Mouse (Mus musculus) embryonic facial prominence, embryonic 10.5 days (tissue): ENCODE measurements at regions not wholly inside any gene's neighbourhood (a gene's known extent, or its start where the extent isn't known, plus 50 kb on each side); places are given as distances from the start of the nearest gene placed in this dataset.

Experiments
- DNase-seq: peaks from one replicate; pipeline ENCODE4 v3.0.0-alpha.2; 2017; ENCODE audit warnings: low spot score
- H3K27ac ChIP-seq: fragments of 300-500 bp; sonication (generic); replicated peaks from 2 replicates; pipeline ENCODE4 v1.5.1; 2016; ENCODE audit warnings: mild to moderate bottlenecking
- H3K27me3 ChIP-seq: fragments of 300-500 bp; sonication (generic); replicated peaks from 2 replicates; pipeline ENCODE4 v1.6.1; 2016; ENCODE audit warnings: low read depth, mild to moderate bottlenecking; ENCODE audit not compliant: poor library complexity, severe bottlenecking
- H3K36me3 ChIP-seq: fragments of 300-500 bp; sonication (generic); replicated peaks from 2 replicates; pipeline ENCODE4 v1.6.1; 2016; ENCODE audit warnings: mild to moderate bottlenecking, moderate library complexity
- H3K4me1 ChIP-seq: fragments of 300-500 bp; sonication (generic); 2 replicates; pipeline ENCODE4 v1.6.1; 2016
- H3K4me3 ChIP-seq: fragments of 300-500 bp; sonication (generic); 2 replicates; pipeline ENCODE4 v1.5.1; 2016; ENCODE audit warnings: mild to moderate bottlenecking, moderate library complexity
- H3K9me3 ChIP-seq: fragments of 300-500 bp; sonication (generic); 2 replicates; pipeline ENCODE4 v1.6.1; 2016; ENCODE audit warnings: mild to moderate bottlenecking
- WGBS: fragments of 180-500 bp; shearing (Covaris S2); methylation state at CpG from one replicate; pipeline ENCODE4 v1.1.7; 2016; 5-methylcytosine and 5-hydroxymethylcytosine counted together

DNA sequence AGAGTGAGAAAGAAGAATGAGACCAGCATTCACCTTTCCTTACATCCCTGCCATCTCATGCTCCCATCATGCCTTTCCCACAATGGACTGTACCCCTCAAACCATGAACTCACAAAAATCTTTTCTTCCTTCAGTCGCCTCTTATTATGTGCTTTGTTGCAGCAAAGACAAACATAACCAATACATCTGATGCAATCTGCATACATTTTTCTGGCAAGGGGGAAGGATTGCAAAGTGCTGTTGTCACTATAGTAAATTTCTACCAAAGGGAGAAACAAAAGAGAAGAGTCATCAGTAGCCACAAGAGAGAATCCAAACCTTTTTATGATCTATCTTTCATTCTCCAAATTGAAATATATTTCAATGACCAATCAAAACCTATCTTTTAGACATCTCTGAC lies 884.4 kb downstream of the Gsdmc2 start:
- Histone ChIP-seq H3K27ac (no peak overlapping the region), H3K4me3 (no peak overlapping the region), H3K4me1 (no peaks in the 10 kb centered on the region), H3K27me3 (no peaks in the 10 kb centered on the region), H3K9me3 (no peaks in the 10 kb centered on the region), H3K36me3 (no peaks in the 10 kb centered on the region)
- WGBS: 90% methylated on average over 1 of the region's 1 CpGs
- DNase-seq: no peak

DNA sequence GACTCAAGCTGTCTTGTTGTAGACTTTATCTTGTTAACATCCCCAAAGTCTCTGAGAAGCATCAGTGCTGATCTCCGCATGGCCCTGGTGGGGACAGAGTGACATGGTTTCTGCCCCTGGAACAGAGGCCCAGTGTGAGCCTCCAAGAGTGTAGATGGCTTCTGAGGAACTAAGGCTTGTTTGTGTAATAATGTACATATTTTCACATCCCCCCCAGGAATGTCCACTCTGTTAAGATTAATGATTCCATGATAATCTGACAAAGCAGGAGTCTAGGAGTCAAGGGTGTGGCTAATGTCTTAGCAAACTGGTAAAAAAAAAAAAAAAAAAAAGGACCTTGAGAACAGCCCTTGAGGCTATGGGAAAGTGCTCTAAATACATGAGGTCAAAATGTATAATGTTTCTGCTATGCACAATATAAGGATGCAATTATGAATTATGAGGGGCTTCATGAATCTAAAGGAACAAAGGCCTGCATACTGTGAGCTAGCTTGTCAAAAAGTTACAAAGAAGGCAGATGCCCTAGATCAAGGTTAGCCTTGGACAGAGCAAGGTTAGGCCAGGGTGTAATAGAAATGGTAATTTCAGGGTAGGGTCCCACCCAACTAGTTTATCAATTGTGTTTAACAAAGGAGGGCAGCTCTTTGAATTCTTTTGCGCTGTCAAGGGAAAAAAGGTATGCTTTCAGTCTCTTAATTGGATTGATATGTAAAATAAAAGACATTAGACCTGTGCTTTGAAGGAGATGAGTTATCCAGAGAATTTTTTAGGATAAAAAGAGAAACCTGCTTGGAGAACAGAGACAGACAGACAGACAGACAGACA lies 886.3 kb downstream of the Gsdmc2 start:
- DNase-seq: no peak
- WGBS: 91% methylated on average over 2 of the region's 2 CpGs
- Histone ChIP-seq H3K4me3 (no peak overlapping the region), H3K9me3 (no peaks in the 10 kb centered on the region), H3K27me3 (no peaks in the 10 kb centered on the region), H3K4me1 (no peaks in the 10 kb centered on the region), H3K36me3 (no peaks in the 10 kb centered on the region), H3K27ac (no peak overlapping the region)

DNA sequence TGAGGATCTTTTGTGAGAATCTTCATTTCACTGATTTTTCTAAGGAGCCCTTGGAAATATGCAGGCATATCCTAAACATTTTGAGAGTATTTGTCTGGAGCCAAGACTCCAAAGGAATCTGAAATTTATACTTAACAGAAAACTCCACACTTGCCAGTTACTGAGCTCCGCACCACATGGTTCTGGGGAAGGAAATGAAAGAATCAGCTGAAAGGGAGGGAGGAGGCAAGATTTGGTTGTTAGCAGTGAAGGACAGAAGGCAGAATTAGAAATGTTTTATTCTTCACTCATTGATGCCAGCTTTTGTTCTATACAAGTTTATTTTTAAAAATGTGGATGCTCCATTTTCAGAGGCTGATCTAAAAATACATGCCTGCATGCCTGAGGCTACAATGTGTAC lies 890.1 kb downstream of the Gsdmc2 start:
- H3K27me3 ChIP-seq: no peaks in the 10 kb centered on the region
- no peak for DNase-seq
- 90% methylated on average over 1 of the region's 1 CpGs for WGBS

DNA sequence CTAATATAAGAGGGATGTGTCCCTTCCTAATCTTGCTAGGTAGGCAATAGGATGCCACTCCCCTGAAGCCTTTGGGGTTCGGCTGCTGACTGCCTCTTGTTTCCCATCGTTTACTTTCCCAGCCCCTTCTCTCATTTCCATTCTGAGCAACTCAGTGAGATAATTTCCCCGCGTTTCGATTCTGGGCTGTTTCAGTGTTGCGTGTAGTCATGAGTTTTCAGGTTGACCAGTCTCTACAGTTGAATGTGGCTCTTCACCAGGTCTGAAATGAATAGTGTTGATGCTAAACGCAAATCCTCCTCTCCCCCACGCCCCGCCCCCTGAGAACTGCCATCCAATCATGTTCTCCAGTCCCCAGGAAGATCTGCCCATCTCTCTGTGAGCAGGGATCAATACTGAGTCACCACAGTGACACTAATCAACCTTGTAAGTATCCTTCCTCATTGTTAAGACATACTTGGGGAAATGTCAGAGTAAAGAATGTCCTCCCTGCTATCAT lies 890.6 kb downstream of the Gsdmc2 start:
- no peaks in the 10 kb centered on the region for H3K36me3 ChIP-seq
- H3K27ac ChIP-seq: no peak overlapping the region
- DNase-seq: no peak
- no peaks in the 10 kb centered on the region for H3K9me3 ChIP-seq
- H3K4me3 ChIP-seq: no peak overlapping the region
- H3K4me1 ChIP-seq: peaks cover 12% of the 10 kb centered on the region
- H3K27me3 ChIP-seq: no peaks in the 10 kb centered on the region
- 72% methylated on average over 9 of the region's 9 CpGs for WGBS

More for the DNA sequence above, 890.1 kb downstream of the Gsdmc2 start:
- Histone ChIP-seq H3K9me3 (no peaks in the 10 kb centered on the region), H3K36me3 (no peaks in the 10 kb centered on the region), H3K4me1 (peaks cover 12% of the 10 kb centered on the region), H3K4me3 (no peak overlapping the region), H3K27ac (no peak overlapping the region)

DNA sequence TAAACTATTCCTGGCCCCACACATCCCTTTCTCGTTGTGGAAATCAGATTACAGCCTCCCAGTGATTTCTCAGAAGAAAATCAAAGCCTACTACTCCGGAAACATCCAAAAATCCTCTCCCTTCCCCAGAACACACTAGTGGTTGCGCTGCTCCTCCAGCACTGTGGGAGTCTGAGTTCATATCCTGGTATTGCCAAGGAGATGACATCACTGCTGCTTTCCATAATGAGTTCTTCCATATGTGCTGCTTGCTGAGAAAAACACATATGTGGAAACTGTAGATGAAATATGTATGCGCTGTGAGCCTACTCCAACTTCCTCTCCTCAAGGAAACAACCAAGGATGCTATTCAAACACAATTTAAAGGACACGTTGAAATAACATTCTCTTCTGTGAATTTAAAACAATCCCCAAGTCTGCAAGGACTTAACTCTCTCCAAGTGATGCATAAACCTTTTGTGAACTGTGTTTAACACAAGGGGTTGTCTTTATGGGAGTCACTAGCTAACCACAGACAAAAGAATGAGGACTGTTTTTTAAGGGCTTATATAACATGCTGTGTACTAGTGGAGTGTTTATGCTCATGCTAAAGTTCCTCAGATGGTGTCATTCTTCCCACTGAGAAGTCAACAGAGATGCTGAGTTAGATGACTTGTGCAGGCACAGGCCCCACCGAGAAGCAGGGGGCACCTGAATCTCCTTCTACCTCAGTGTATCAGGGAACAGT lies 891.6 kb downstream of the Gsdmc2 start:
- no peaks in the 10 kb centered on the region for H3K9me3 ChIP-seq
- no peaks in the 10 kb centered on the region for H3K27me3 ChIP-seq
- no peak overlapping the region for H3K27ac ChIP-seq
- 64% methylated on average over 6 of the region's 6 CpGs for WGBS
- peaks cover 12% of the 10 kb centered on the region for H3K4me1 ChIP-seq
- no peaks in the 10 kb centered on the region for H3K36me3 ChIP-seq
- no peak overlapping the region for H3K4me3 ChIP-seq
- DNase-seq: no peak

DNA sequence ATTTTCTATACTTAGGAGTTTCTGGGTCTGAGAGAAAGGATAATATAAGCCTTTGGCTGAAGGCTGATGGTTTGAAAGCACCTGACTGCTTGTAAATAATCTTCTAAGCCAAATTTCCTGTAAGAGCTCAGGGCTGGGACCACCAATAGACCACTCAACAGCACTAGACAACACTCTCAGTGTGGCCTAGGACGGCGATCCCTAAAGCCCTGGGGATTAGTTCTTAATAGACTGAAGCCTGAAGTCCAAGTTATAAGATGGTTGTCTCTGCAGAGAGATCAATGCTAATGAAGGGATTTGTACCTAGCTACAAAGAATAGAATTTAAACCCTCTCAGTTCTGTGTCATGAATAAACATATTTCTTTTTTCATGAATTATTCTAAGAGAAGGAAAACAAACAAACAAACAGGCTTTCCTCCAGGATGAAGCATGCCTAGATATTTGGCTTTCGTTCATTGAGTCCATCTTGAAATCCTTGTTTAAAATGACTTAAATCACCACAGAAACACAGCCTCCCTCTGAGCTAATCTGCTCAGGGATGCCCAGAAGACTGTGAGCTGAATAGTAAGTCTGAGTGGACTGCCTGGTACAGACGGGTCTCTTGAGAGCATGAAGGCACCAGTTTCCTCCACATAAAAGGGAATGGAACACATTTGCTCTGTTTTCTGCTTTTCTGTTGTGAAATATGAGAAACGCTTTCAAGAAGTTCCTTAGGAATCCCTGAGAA lies 892.3 kb downstream of the Gsdmc2 start:
- no peak for DNase-seq
- WGBS: 62% methylated on average over 5 of the region's 5 CpGs
- H3K36me3 ChIP-seq: no peaks in the 10 kb centered on the region
- H3K4me1 ChIP-seq: peaks cover 12% of the 10 kb centered on the region
- H3K27ac ChIP-seq: no peak overlapping the region
- H3K9me3 ChIP-seq: no peaks in the 10 kb centered on the region
- H3K4me3 ChIP-seq: no peak overlapping the region
- H3K27me3 ChIP-seq: no peaks in the 10 kb centered on the region

DNA sequence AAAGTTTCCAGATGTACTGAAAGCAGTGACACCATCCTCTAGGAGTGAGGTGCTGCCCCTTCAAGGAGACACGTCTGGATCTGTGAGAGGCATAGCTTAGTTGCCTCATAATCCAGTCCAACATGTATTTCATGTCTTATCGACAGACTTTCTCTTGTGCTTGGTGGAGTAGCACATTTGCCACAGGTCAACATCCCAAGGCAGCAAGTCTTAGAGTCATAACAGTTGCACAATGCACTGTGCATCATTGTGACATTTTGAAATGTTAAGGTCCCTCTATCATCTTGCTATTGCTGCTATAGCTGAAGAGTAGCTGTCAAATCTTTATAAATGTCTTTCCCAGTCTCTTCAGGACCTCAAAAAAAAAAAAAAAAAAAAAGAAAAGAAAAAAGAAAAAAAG lies 905.6 kb downstream of the Gsdmc2 start:
- 85% methylated on average over 2 of the region's 2 CpGs for whole genome bisulfite sequencing
- no peaks in the 10 kb centered on the region for H3K9me3 ChIP-seq
- no peak for DNase-seq

DNA sequence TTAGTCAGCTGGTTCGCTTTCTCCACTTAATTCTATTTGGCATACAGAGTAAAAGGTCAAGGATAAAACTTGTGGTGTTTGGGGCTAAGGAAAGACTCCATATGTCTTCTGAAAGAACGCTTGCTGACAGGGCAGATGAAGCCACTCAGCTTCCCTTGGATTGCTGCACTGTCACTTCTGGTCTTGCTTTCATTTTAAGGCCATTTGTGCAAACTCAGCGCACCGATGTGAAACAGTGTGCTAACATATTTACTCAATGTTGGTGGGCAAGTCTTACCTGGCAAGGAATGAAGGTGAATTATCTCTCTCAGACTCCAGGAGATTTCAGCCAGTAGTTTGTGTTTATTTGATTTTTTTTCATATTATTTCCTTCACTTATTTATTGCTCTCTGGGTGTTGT lies 907.2 kb downstream of the Gsdmc2 start:
- Histone ChIP-seq H3K9me3 (no peaks in the 10 kb centered on the region), H3K27ac (no peak overlapping the region), H3K27me3 (no peaks in the 10 kb centered on the region), H3K4me3 (no peak overlapping the region), H3K36me3 (no peaks in the 10 kb centered on the region), H3K4me1 (peaks cover 5% of the 10 kb centered on the region; the same call in 1 of the 2 replicates)
- WGBS: 87% methylated on average over 4 of the region's 4 CpGs
- no peak for DNase-seq

More for the DNA sequence above, 905.6 kb downstream of the Gsdmc2 start:
- H3K4me3 ChIP-seq: no peak overlapping the region
- H3K27ac ChIP-seq: no peak overlapping the region
- peaks cover 4% of the 10 kb centered on the region; the same call in 1 of the 2 replicates for H3K4me1 ChIP-seq
- no peaks in the 10 kb centered on the region for H3K36me3 ChIP-seq
- no peaks in the 10 kb centered on the region for H3K27me3 ChIP-seq

DNA sequence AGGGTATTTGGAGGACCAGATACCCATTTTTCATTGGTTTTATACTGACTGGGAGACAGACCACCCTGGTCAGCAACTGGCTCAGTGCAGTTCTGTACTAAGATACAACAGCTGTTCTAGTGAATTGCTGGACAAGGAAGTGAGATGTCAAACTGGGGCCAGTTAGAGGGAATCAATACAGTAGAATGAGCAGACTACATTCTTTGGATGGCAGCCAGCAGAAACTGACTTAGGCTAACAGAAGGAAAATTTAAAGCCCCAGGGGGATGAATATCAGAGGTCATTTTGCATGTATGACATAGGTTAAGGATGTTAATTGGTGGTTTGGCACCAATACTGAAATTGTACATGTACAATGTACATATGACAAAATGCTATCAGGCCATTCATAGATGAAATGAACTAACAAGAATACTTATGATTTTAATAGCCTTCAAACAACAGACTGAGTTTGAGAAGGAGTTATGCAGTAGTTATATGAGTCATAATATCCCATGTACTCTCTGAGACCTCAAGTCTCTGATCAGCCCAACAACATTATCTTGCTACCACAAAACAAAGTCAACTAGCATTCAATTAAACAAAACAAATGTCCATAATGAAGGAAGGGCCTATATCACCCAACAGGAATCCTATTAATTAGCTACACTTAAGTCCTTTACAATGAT lies 910.3 kb downstream of the Gsdmc2 start:
- Histone ChIP-seq H3K4me3 (no peak overlapping the region), H3K9me3 (no peaks in the 10 kb centered on the region), H3K36me3 (no peaks in the 10 kb centered on the region), H3K4me1 (peaks cover 5% of the 10 kb centered on the region; the same call in 1 of the 2 replicates), H3K27me3 (no peaks in the 10 kb centered on the region), H3K27ac (no peak overlapping the region)
- no peak for DNase-seq

DNA sequence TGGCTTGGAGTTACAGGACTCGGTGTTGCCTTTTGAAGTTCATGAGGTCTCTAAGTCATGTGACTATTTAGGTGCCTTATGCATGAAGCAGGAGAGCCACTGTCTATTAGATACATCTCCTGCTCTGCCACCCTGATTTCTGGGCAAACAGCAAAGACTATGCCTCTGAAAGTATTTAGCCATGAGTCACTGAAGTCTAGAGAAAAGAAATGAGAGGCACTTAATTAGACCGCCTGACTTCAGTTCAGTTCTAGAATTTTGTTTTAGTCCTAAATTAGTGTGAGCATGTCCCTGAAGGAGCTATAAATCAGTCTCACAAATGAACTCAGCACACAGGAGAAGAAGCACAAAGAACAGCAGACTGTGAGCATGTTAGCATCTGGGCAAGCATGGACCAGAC lies 924.5 kb downstream of the Gsdmc2 start:
- DNase-seq: no peak
- Histone ChIP-seq H3K27me3 (no peaks in the 10 kb centered on the region), H3K36me3 (no peaks in the 10 kb centered on the region), H3K4me3 (no peak overlapping the region), H3K4me1 (no peaks in the 10 kb centered on the region), H3K9me3 (no peaks in the 10 kb centered on the region), H3K27ac (no peak overlapping the region)
- 92% methylated on average over 2 of the region's 2 CpGs for WGBS

DNA sequence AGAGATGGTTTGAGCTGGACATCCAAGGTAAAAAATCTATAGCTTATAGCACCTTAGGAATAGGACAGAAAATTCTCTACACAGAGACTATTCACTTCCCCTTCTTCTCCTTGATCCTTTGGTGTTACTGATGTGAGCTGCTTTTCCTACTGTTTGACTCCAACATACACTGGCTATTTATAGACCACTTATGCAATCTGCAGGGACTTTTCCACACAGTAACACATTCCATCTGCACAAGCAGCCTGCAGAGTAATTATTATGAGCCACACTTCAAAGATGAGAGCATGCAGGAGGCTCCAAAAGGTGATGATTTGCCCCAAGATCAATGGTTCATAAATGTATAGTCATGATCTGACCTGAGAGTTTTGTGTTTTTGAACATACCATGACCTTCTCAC lies 925.7 kb downstream of the Gsdmc2 start:
- DNase-seq: no peak
- H3K4me1 ChIP-seq: no peaks in the 10 kb centered on the region
- no peak overlapping the region for H3K4me3 ChIP-seq
- H3K9me3 ChIP-seq: no peaks in the 10 kb centered on the region
- no peak overlapping the region for H3K27ac ChIP-seq
- no peaks in the 10 kb centered on the region for H3K27me3 ChIP-seq
- no peaks in the 10 kb centered on the region for H3K36me3 ChIP-seq

DNA sequence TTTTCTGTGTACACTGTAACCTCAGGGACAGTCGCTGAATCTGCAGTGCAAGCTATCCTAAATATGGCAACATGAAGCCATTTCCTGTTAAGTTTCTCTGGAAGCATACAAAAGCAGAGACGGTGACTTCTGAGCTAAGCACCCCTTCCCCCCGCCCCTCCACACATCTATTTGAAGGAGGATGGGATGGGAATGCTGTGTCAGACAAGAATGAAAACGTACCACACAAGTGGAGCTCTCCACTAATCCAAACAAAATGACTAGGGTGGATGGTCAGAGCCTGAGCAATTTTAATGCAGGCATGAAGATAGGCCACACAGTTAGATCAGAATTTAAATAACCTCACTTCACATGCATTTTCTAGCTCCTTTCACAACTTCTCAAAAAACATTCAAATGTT lies 936.6 kb downstream of the Gsdmc2 start:
- Histone ChIP-seq H3K4me1 (peaks cover 6% of the 10 kb centered on the region; the same call in 1 of the 2 replicates), H3K27me3 (0 out of 2 replicates have a peak, but pooled peaks cover 5% of the 10 kb centered on the region), H3K36me3 (no peaks in the 10 kb centered on the region), H3K4me3 (no peak overlapping the region), H3K9me3 (no peaks in the 10 kb centered on the region), H3K27ac (no peak overlapping the region)
- 55% methylated on average over 4 of the region's 4 CpGs for WGBS
- no peak for DNase-seq
